Mouse (Mus musculus) ES-E14 (cell line): ENCODE data around the gene Epha4.

Experiments used
- HCFC1 ChIP-seq: IDR thresholded peaks from 2 replicates; pipeline ENCODE4 v1.6.1; 2012; ENCODE audit warnings: low read length, inconsistent platforms, borderline replicate concordance; ENCODE audit not compliant: insufficient read depth
- MAFK ChIP-seq: IDR thresholded peaks from 2 replicates; pipeline ENCODE4 v1.6.1; 2014; ENCODE audit warnings: mild to moderate bottlenecking, low read depth, low read length, inconsistent platforms; ENCODE audit not compliant: insufficient read depth

DNA sequence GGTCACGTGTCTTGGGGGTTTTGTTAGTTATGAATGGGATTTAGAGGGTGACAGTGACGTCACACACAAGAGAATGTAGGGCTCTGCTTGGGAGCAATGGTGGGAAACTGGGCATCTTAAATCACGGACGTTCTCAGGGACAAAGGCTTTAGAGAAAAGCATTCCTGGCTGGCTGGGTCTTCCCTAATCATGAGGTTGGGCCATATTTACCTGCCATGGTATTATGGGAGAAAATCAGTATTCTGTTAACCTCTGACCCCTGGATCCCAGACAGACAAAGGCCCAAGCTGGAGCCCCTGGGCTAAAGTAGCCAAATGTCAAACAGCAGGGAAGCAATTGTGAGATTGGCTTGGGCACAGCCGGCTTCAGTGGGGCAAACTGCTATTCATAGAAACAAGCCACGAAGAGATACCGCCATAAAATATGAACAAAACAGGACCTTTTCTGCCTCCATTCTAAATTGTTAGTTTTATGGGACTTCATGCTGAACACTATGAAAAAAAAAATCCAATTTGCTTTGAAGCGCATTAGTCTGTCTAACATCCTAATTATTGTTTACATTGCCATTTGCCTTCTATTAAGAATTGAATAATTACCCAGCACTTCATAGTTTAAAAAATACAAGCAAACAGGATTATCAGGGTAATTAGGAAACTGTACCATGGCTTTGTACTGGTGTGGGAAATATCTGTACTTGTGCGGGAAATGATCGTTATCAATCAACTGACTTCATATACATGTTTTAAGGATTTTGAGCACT is 19.7 kb downstream of the Epha4 start:
- TF ChIP-seq MAFK = no peak
- TF ChIP-seq HCFC1 = no peak
